Mouse (Mus musculus) heart, adult 2 months (tissue): ENCODE data around the gene Ypel2. TPM values are rescaled to one million over a fixed set of nuclear protein-coding genes. Genes with fewer than 3 reads are reported as not detected.
"Not testable (repeated sequence)": the region's sequence is repeated elsewhere in the genome, so short reads cannot be mapped to it uniquely, and the experiment has no call there.

ENCODE experiments used
- DNase-seq, 2 experiments: peaks; one replicate each; pipeline ENCODE4 v3.0.0; 2021
- H3K27ac ChIP-seq: fragments of 200-600 bp; 2 replicates; pipeline ENCODE4 v1.8.1; 2022
- H3K27me3 ChIP-seq: fragments of 200-500 bp; 2 replicates; pipeline ENCODE4 v1.6.1; 2012; ENCODE audit warnings: mild to moderate bottlenecking, low read length, inconsistent platforms, mixed read lengths; ENCODE audit not compliant: control insufficient read depth, insufficient read depth
- H3K36me3 ChIP-seq: fragments of 200-500 bp; 2 replicates; pipeline ENCODE4 v1.6.1; 2012; ENCODE audit warnings: low read length, inconsistent platforms; ENCODE audit not compliant: control insufficient read depth, insufficient read depth
- H3K4me1 ChIP-seq: fragments of 200-500 bp; 2 replicates; pipeline ENCODE4 v1.6.1; 2011; ENCODE audit warnings: low read length; ENCODE audit not compliant: control insufficient read depth, insufficient read depth
- H3K4me3 ChIP-seq: fragments of 200-600 bp; 2 replicates; pipeline ENCODE4 v1.8.1; 2022
- H3K79me2 ChIP-seq: fragments of 200-500 bp; replicated peaks from 2 replicates; pipeline ENCODE4 v1.6.1; 2012; ENCODE audit warnings: mild to moderate bottlenecking, inconsistent platforms, low read length, moderate library complexity, mixed read lengths; ENCODE audit not compliant: control insufficient read depth, insufficient read depth
- H3K9ac ChIP-seq: fragments of 200-500 bp; 2 replicates; pipeline ENCODE4 v1.6.1; 2012; ENCODE audit warnings: low read depth, mild to moderate bottlenecking, control low read depth, inconsistent platforms, low read length, mixed read lengths
- CTCF ChIP-seq: fragments of 200-600 bp; IDR thresholded peaks from 2 replicates; pipeline ENCODE4 v1.8.1; 2022; ENCODE audit warnings: antibody characterized with exemption, mild to moderate bottlenecking, moderate library complexity
- EP300 ChIP-seq: fragments of 200-500 bp; IDR thresholded peaks from 2 replicates; pipeline ENCODE4 v1.6.1; 2011; ENCODE audit warnings: low read depth, low read length, control low read depth; ENCODE audit not compliant: insufficient read depth
- POLR2A ChIP-seq: fragments of 200-500 bp; IDR thresholded peaks from 2 replicates; pipeline ENCODE4 v1.6.1; 2011; ENCODE audit warnings: mild to moderate bottlenecking, low read depth, low read length, control low read depth; ENCODE audit not compliant: insufficient read depth
- WGBS: fragments of 180-500 bp; shearing (Covaris S2); methylation state at CpG from one replicate; pipeline ENCODE4 v1.1.7; 2018; 5-methylcytosine and 5-hydroxymethylcytosine counted together
- intact Hi-C: fragments of 180-260 bp; cut with DNase I; formaldehyde crosslinking; loops from one replicate; pipeline ENCODE4 v1.15.1; 2025
- polyA plus RNA-seq: library from polyadenylated mRNA; depleted of rRNA; stranded (reverse); fragments of >200 nt; gene quantifications from 2 replicates; pipeline ENCODE4 v1.2.3, GENCODE M21; 2012
- total RNA-seq, 2 experiments: library from RNA; stranded (reverse); gene quantifications; 2 replicates each; pipeline ENCODE4 v1.2.3; 2021

Ypel2 gene
- total and polyA plus RNA-seq, 3 experiments: 7.9 to 26.3 (median 11.6) TPM

- Histone ChIP-seq H3K9ac (no peak overlapping the region), H3K36me3 (no peaks in the 10 kb centered on the region), H3K27ac (peak overlapping the region; percentile 55), H3K4me1 (peaks cover 7% of the 10 kb centered on the region), H3K4me3 (no peak overlapping the region), H3K79me2 (no peaks in the 10 kb centered on the region), H3K27me3 (no peaks in the 10 kb centered on the region)
- intact Hi-C loops: no loop called here
- DNase-seq: peak in 1 of 2 experiments; percentile 19
- TF ChIP-seq POLR2A (no peak), CTCF (no peak), EP300 (no peak)
- 60% methylated on average over 9 of the region's 9 CpGs for WGBS
These were observed 32.8 kb upstream of the Ypel2 start for GRCm38 (mm10) chr11:87026096-87026875.

GRCm38 (mm10) chr11:87025351-87025750 is 31.8 kb upstream of the Ypel2 start:
- DNase-seq: peak in 1 of 2 experiments; percentile 26
- Histone ChIP-seq H3K36me3 (no peaks in the 10 kb centered on the region), H3K79me2 (no peaks in the 10 kb centered on the region), H3K27me3 (no peaks in the 10 kb centered on the region), H3K4me1 (peaks cover 7% of the 10 kb centered on the region), H3K4me3 (no peak overlapping the region), H3K27ac (peak overlapping the region; percentile 55; the same call in 1 of the 2 replicates), H3K9ac (no peak overlapping the region)
- TF ChIP-seq POLR2A (0 out of 2 replicates have a peak, but pooled peaks have one; percentile 21), CTCF (no peak), EP300 (0 out of 2 replicates have a peak, but pooled peaks have one; percentile 53)
- 40% methylated on average over 3 of the region's 3 CpGs for WGBS
- intact Hi-C loops: no loop called here

GRCm38 (mm10) chr11:87023240-87023639 is 29.7 kb upstream of the Ypel2 start:
- DNase-seq, H3K27ac ChIP-seq, H3K9ac ChIP-seq, H3K4me1 ChIP-seq, H3K36me3 ChIP-seq, H3K27me3 ChIP-seq, H3K79me2 ChIP-seq, intact Hi-C loops, H3K4me3 ChIP-seq: not testable (repeated sequence)
- WGBS: 73% methylated on average over 8 of the region's 8 CpGs

DNA sequence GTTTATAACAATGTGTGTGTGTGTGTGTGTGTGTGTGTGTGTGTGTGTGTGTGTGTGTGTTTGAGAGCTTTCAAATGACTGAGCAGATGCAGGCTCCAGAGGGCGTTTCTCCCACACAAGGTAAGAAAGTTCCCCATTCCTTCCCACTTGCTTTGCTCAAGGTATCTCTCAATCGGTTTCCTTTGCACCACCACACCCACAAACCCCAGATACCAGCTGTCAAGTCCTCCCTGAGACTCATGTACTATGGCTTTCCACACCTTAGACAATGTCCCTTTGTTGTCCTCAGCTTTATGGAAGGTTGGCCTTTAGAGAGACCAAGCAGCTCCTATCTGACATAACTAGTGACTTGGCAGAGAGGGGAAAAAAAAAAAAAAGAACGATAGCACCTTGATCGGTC is 29.3 kb upstream of the Ypel2 start:
- Histone ChIP-seq H3K4me3 (no peak overlapping the region), H3K27me3 (no peaks in the 10 kb centered on the region), H3K4me1 (peaks cover 7% of the 10 kb centered on the region), H3K36me3 (no peaks in the 10 kb centered on the region), H3K9ac (no peak overlapping the region), H3K27ac (no peak overlapping the region), H3K79me2 (no peaks in the 10 kb centered on the region)
- intact Hi-C loops: no loop called here
- 57% methylated on average over 4 of the region's 4 CpGs for WGBS
- TF ChIP-seq CTCF: no peak
- TF ChIP-seq EP300: no peak
- TF ChIP-seq POLR2A: no peak
- no peak for DNase-seq

GRCm38 (mm10) chr11:87021551-87021950 is 28.0 kb upstream of the Ypel2 start:
- no peak overlapping the region for H3K4me3 ChIP-seq
- H3K27me3 ChIP-seq: no peaks in the 10 kb centered on the region
- DNase-seq: no peak
- no peaks in the 10 kb centered on the region for H3K79me2 ChIP-seq
- peaks cover 2% of the 10 kb centered on the region for H3K4me1 ChIP-seq
- intact Hi-C loops: no loop called here
- H3K9ac ChIP-seq: no peak overlapping the region
- TF ChIP-seq POLR2A (no peak), CTCF (no peak), EP300 (no peak)
- no peak overlapping the region for H3K27ac ChIP-seq
- H3K36me3 ChIP-seq: no peaks in the 10 kb centered on the region

GRCm38 (mm10) chr11:87020449-87020848 is 26.9 kb upstream of the Ypel2 start:
- Histone ChIP-seq H3K27ac (no peak overlapping the region), H3K9ac (no peak overlapping the region), H3K79me2 (no peaks in the 10 kb centered on the region), H3K4me3 (no peak overlapping the region), H3K4me1 (peaks cover under 1% of the 10 kb centered on the region), H3K27me3 (no peaks in the 10 kb centered on the region), H3K36me3 (no peaks in the 10 kb centered on the region)
- TF ChIP-seq POLR2A: no peak
- TF ChIP-seq CTCF: peak; percentile 22; the same call in 1 of the 2 replicates
- intact Hi-C loops: no loop called here
- 82% methylated on average over 5 of the region's 5 CpGs for WGBS
- DNase-seq: no peak
